Mouse (Mus musculus) liver, embryonic 14.5 days (tissue): Measurements from ENCODE around the gene Ccr8. TPM values are rescaled to one million over a fixed set of nuclear protein-coding genes. Genes with fewer than 3 reads are reported as not detected.
A peak's percentile ranks its signal among the peaks of the same experiment; 100 is the strongest.

ENCODE experiments used
- ATAC-seq: fragments of 200-750 bp; cut with Nextera tagmentation; 2 replicates; pipeline ENCODE4 v1.8.0; 2017; ENCODE audit warnings: moderate number of reproducible peaks, mild to moderate bottlenecking, moderate library complexity; ENCODE audit not compliant: insufficient read depth
- DNase-seq, 3 experiments: peaks; one replicate each; pipeline ENCODE4 v3.0.0-alpha.2; 2012 to 2013; ENCODE audit warnings: low read depth in 3 of 3, low spot score in 3 of 3
- H3K27ac ChIP-seq: fragments of 300-500 bp; sonication (generic); 2 replicates; pipeline ENCODE4 v1.5.1; 2014; ENCODE audit warnings: moderate library complexity, mild to moderate bottlenecking, control low read depth, inconsistent platforms
- H3K27me3 ChIP-seq: fragments of 300-500 bp; sonication (generic); 2 replicates; pipeline ENCODE4 v1.6.1; 2014; ENCODE audit warnings: mild to moderate bottlenecking, low read length, moderate library complexity; ENCODE audit not compliant: control insufficient read depth, insufficient read depth
- H3K36me3 ChIP-seq: fragments of 300-500 bp; sonication (generic); replicated peaks from 2 replicates; pipeline ENCODE4 v1.6.1; 2014; ENCODE audit warnings: low read depth; ENCODE audit not compliant: control insufficient read depth, insufficient read depth
- H3K4me1 ChIP-seq, 2 experiments: fragments of 200-500 bp in 1 of 2; fragments of 300-500 bp in 1 of 2; sonication (generic) in 1 of 2; replicated peaks; 2 replicates each; pipeline ENCODE4 v1.6.1; 2012 to 2014; ENCODE audit warnings: antibody characterized with exemption in 1 of 2, inconsistent platforms in 1 of 2, low read length in 1 of 2; ENCODE audit not compliant: control insufficient read depth in 2 of 2, insufficient read depth in 2 of 2
- H3K4me2 ChIP-seq: fragments of 300-500 bp; sonication (generic); 2 replicates; pipeline ENCODE4 v1.6.1; 2014; ENCODE audit warnings: low read depth, mild to moderate bottlenecking, control low read depth, moderate library complexity
- H3K4me3 ChIP-seq, 2 experiments: fragments of 200-500 bp in 1 of 2; fragments of 300-500 bp in 1 of 2; sonication (generic) in 1 of 2; 2 replicates each; pipeline ENCODE4 v1.5.1; 2012 to 2014; ENCODE audit warnings: low read depth in 2 of 2, low read length in 2 of 2, mild to moderate bottlenecking in 2 of 2, control low read depth in 1 of 2, inconsistent platforms in 1 of 2, moderate library complexity in 1 of 2; ENCODE audit not compliant: insufficient read depth in 1 of 2
- H3K9ac ChIP-seq: fragments of 300-500 bp; sonication (generic); replicated peaks from 2 replicates; pipeline ENCODE4 v1.6.1; 2014; ENCODE audit warnings: mild to moderate bottlenecking, control low read depth, moderate library complexity
- H3K9me3 ChIP-seq: fragments of 300-500 bp; sonication (generic); 2 replicates; pipeline ENCODE4 v1.6.1; 2016; ENCODE audit warnings: low read length, mixed read lengths; ENCODE audit not compliant: control insufficient read depth
- CTCF ChIP-seq: IDR thresholded peaks from 2 replicates; pipeline ENCODE4 v1.5.1; 2016; ENCODE audit warnings: antibody characterized with exemption, low read depth, control low read depth
- EP300 ChIP-seq: IDR thresholded peaks from 2 replicates; pipeline ENCODE4 v1.6.1; 2016; ENCODE audit warnings: antibody characterized with exemption, low read depth
- WGBS: fragments of 180-500 bp; shearing (Covaris S2); extraction: QIAGEN DNeasy Blood & Tissue Kit; methylation state at CpG from one replicate; pipeline ENCODE4 v1.1.7; 2014; ENCODE audit not compliant: insufficient replicate concordance; 5-methylcytosine and 5-hydroxymethylcytosine counted together
- polyA plus RNA-seq, 2 experiments: library from polyadenylated mRNA; depleted of rRNA in 1 of 2; stranded (reverse) in 1 of 2; unstranded in 1 of 2; fragments of >200 nt; fragmentation: Nextera tagmentation in 1 of 2; extraction: Ambion mirVana in 1 of 2; gene quantifications; 2 replicates each; pipeline versions ENCODE4 v1.2.1 to v1.2.3; 2012 to 2014

The Ccr8 gene
- polyA plus RNA-seq, 2 experiments: not detected

DNA sequence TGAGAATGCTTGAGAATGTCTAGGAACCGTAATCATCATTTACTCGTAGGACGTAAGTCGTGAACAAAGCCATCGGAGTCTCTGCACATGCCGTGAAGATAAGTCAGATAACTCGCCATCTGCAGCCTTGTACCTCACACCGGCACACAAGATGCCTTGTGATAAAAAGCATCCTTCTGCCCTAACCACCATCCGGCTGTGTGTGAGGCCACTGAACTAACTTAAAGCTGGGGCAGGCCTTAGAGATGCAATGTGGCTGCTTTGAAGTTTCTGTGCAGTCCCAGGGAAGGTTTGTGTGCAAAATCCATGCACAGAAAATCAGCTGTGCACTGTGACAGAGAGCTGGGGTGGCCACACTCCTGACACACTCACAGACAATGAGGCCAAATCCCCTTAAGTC, 7.5 kb upstream of the Ccr8 start:
- no peak overlapping the region for H3K4me3 ChIP-seq
- H3K36me3 ChIP-seq: no peaks in the 10 kb centered on the region
- no peak overlapping the region for H3K9ac ChIP-seq
- no peaks in the 10 kb centered on the region for H3K4me1 ChIP-seq
- H3K4me2 ChIP-seq: no peak overlapping the region
- H3K27ac ChIP-seq: no peak overlapping the region
- TF ChIP-seq EP300: no peak
- TF ChIP-seq CTCF: no peak
- WGBS: 63% methylated on average over 9 of the region's 9 CpGs
- no peaks in the 10 kb centered on the region for H3K27me3 ChIP-seq
- no peaks in the 10 kb centered on the region for H3K9me3 ChIP-seq
- no peak for ATAC-seq
- DNase-seq: no peak

- TF ChIP-seq CTCF (peak; percentile 39; the same call in 1 of the 2 replicates), EP300 (no peak)
- no peaks in the 10 kb centered on the region for H3K36me3 ChIP-seq
- H3K27ac ChIP-seq: no peak overlapping the region
- no peak overlapping the region for H3K4me3 ChIP-seq
- DNase-seq (no peak), ATAC-seq (no peak)
- no peak overlapping the region for H3K4me2 ChIP-seq
- H3K27me3 ChIP-seq: no peaks in the 10 kb centered on the region; the same call in 1 of the 2 replicates
- H3K9me3 ChIP-seq: no peaks in the 10 kb centered on the region
- H3K4me1 ChIP-seq: no peaks in the 10 kb centered on the region
- WGBS: 63% methylated on average over 7 of the region's 7 CpGs
- no peak overlapping the region for H3K9ac ChIP-seq
Observed at GRCm38 (mm10) chr9:120089125-120089524, 2.8 kb upstream of the Ccr8 start.

- 66% methylated on average over 10 of the region's 10 CpGs for WGBS
- Histone ChIP-seq H3K9me3 (no peaks in the 10 kb centered on the region), H3K27me3 (no peaks in the 10 kb centered on the region; the same call in 1 of the 2 replicates), H3K4me1 (no peaks in the 10 kb centered on the region), H3K36me3 (no peaks in the 10 kb centered on the region), H3K4me3 (no peak overlapping the region), H3K9ac (no peak overlapping the region), H3K4me2 (no peak overlapping the region), H3K27ac (no peak overlapping the region)
- ATAC-seq (no peak), DNase-seq (no peak)
- TF ChIP-seq EP300 (no peak), CTCF (no peak)
Observed at GRCm38 (mm10) chr9:120091086-120091485, 828 bp upstream of the Ccr8 start.

GRCm38 (mm10) chr9:120093701-120094100, 1.8 kb downstream of the Ccr8 start:
- H3K9ac ChIP-seq: no peak overlapping the region
- WGBS: 68% methylated on average over 13 of the region's 13 CpGs
- no peaks in the 10 kb centered on the region; the same call in 1 of the 2 replicates for H3K27me3 ChIP-seq
- TF ChIP-seq EP300 (no peak), CTCF (no peak)
- ATAC-seq: no peak
- H3K27ac ChIP-seq: no peak overlapping the region
- no peaks in the 10 kb centered on the region for H3K36me3 ChIP-seq
- DNase-seq: no peak
- no peaks in the 10 kb centered on the region for H3K9me3 ChIP-seq
- no peak overlapping the region for H3K4me2 ChIP-seq
- H3K4me1 ChIP-seq: no peaks in the 10 kb centered on the region
- no peak overlapping the region for H3K4me3 ChIP-seq

GRCm38 (mm10) chr9:120095886-120096285, 4.0 kb downstream of the Ccr8 start:
- WGBS: 23% methylated on average over 7 of the region's 7 CpGs
- H3K4me3 ChIP-seq: no peak overlapping the region
- DNase-seq (no peak), ATAC-seq (no peak)
- TF ChIP-seq EP300 (no peak), CTCF (no peak)
- no peak overlapping the region for H3K4me2 ChIP-seq
- H3K4me1 ChIP-seq: 0 out of 4 replicates have a peak, but pooled peaks cover 0 to 3% of the 10 kb centered on the region in 2 experiments
- H3K9ac ChIP-seq: no peak overlapping the region
- no peaks in the 10 kb centered on the region for H3K36me3 ChIP-seq
- no peaks in the 10 kb centered on the region; the same call in 1 of the 2 replicates for H3K27me3 ChIP-seq
- H3K27ac ChIP-seq: no peak overlapping the region
- no peaks in the 10 kb centered on the region for H3K9me3 ChIP-seq
